Mouse (Mus musculus) lung, postnatal 25 days (tissue): ENCODE results near the gene Eif4e1b.
"Not testable (repeated sequence)": the region's sequence is repeated elsewhere in the genome, so short reads cannot be mapped to it uniquely, and the experiment has no call there.

Experiments used
- DNase-seq: peaks from one replicate; pipeline ENCODE4 v3.0.0; 2022; ENCODE audit warnings: low spot score

The Eif4e1b gene

GRCm38 (mm10) chr13:54759496-54759895 is 24.3 kb upstream of the Eif4e1b start:
- DNase-seq, result no peak

- DNase-seq, result no peak
Measured at GRCm38 (mm10) chr13:54760164-54760795, 23.5 kb upstream of the Eif4e1b start.

GRCm38 (mm10) chr13:54760906-54761305 is 22.9 kb upstream of the Eif4e1b start:
- no peak for DNase-seq

- no peak for DNase-seq
Measured at GRCm38 (mm10) chr13:54765281-54766191, 18.3 kb upstream of the Eif4e1b start.

GRCm38 (mm10) chr13:54766192-54766768 is 17.5 kb upstream of the Eif4e1b start, which contains the start of gene Sncb:
Gene Sncb, minus strand, starts transcription at chr13:54766595.
- no peak for DNase-seq

- no peak for DNase-seq
Measured at GRCm38 (mm10) chr13:54767012-54767411, 16.8 kb upstream of the Eif4e1b start.

- DNase-seq, result no peak
Measured at GRCm38 (mm10) chr13:54780592-54780991, 3.2 kb upstream of the Eif4e1b start.

- no peak for DNase-seq
Measured at GRCm38 (mm10) chr13:54781086-54781485, 2.7 kb upstream of the Eif4e1b start.

- no peak for DNase-seq
Measured at GRCm38 (mm10) chr13:54783235-54783634, 563 bp upstream of the Eif4e1b start.

- DNase-seq, result not testable (repeated sequence)
Measured at GRCm38 (mm10) chr13:54787591-54787990, 3.8 kb downstream of the Eif4e1b start.

GRCm38 (mm10) chr13:54788740-54789560 is 5.2 kb downstream of the Eif4e1b start, which contains the start of gene Tspan17:
Gene Tspan17, plus strand, starts transcription at chr13:54789377.
- DNase-seq, result peak; percentile 97

- peak; percentile 34 for DNase-seq
Measured at GRCm38 (mm10) chr13:54789561-54790397, 6.0 kb downstream of the Eif4e1b start.

- no peak for DNase-seq
Measured at GRCm38 (mm10) chr13:54792259-54793230, 8.7 kb downstream of the Eif4e1b start.

- no peak for DNase-seq
Measured at GRCm38 (mm10) chr13:54794002-54794577, 10.3 kb downstream of the Eif4e1b start.

GRCm38 (mm10) chr13:54794843-54795242 is 11.0 kb downstream of the Eif4e1b start:
- DNase-seq, result no peak

GRCm38 (mm10) chr13:54797356-54797755 is 13.6 kb downstream of the Eif4e1b start:
- peak; percentile 37 for DNase-seq

- DNase-seq, result no peak
Measured at GRCm38 (mm10) chr13:54797861-54798643, 14.3 kb downstream of the Eif4e1b start.

- no peak for DNase-seq
Measured at GRCm38 (mm10) chr13:54798740-54799139, 14.9 kb downstream of the Eif4e1b start.
